Mouse (Mus musculus): Measurements from ENCODE around the gene Plac9a. TPM values are rescaled to one million over a fixed set of nuclear protein-coding genes. Genes with fewer than 3 reads are reported as not detected.
"Not testable (repeated sequence)": the region's sequence is repeated elsewhere in the genome, so short reads cannot be mapped to it uniquely, and the experiment has no call there.

Gene Plac9a
- polyA plus RNA-seq, 1 experiment from 2014 or later: 1.6 TPM

DNA sequence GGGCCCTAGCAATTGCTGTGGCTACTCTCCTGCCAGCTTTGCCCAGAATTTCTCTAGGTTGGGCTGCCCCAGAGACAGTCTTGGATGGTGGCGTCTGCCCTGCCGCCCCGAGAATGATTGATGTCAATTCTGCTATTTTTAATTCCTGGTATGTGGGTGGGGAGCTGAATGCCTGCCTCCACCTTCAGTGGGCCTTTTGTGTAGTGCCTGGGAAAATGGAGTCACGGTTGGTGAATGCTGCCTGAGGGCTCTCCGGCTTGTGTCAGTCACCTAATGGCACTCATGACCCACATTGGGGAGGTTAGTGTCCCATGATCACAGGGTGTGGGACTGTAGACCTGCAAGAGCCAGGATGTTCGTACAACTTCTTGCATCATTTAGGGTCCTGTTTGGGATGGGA is 49.6 kb downstream of the Plac9a start:
- Histone ChIP-seq H3K36me3 (ENCODE audit: insufficient read depth, low read length) (no peaks in the 10 kb centered on the region), H3K27me3 (ENCODE audit: insufficient read depth, low read length) (no peaks in the 10 kb centered on the region), H3K9me3 (replicated peaks; ENCODE audit: low read length) (no peaks in the 10 kb centered on the region), H3K4me2 (ENCODE audit: low read length) (no peak overlapping the region), H3K4me3 (replicated peaks; ENCODE audit: low read depth, low read length) (no peak overlapping the region), H3K4me1 (replicated peaks; ENCODE audit: insufficient read depth, low read length) (peaks cover 35% of the 10 kb centered on the region), H3K9ac (ENCODE audit: low read depth, low read length) (no peak overlapping the region), H3K27ac (no peak overlapping the region; the same call in 1 of the 2 replicates)
- 55% methylated on average over 6 of the region's 6 CpGs for WGBS
- ATAC-seq (replicated peaks; ENCODE audit: low FRiP score, low read depth) (0 out of 2 replicates have a peak, but pooled peaks have one; percentile 14), DNase-seq (ENCODE audit: low spot score) (no peak)
- no peak for TF ChIP-seq CTCF (IDR thresholded peaks at IDR 0.05; ENCODE audit: low read depth)

DNA sequence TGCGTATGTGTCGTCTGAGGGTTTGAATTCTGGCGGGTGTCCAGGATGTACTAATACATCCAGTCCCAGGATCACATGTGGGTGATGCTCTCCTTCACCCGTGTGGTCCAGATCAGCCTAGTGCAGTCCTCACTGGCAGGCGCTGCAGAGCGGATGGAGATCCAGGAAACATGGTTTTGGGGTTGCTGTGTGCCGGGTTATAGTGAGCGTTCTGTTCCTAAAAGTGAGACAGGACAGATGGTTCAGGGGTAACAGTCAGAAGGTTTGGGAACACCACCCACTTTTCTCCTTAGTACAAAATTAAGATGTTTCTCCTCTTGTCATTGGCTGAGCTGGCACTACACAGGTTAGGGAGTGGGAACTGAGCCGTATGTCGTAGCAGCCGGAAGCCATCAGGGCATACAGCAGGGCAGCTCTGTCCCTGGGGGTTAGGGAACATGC is 50.8 kb downstream of the Plac9a start:
- Histone ChIP-seq H3K4me1 (replicated peaks; ENCODE audit: insufficient read depth, low read length) (peaks cover 43% of the 10 kb centered on the region), H3K27me3 (ENCODE audit: insufficient read depth, low read length) (no peaks in the 10 kb centered on the region), H3K27ac (no peak overlapping the region), H3K36me3 (ENCODE audit: insufficient read depth, low read length) (no peaks in the 10 kb centered on the region), H3K9ac (ENCODE audit: low read depth, low read length) (no peak overlapping the region), H3K9me3 (replicated peaks; ENCODE audit: low read length) (no peaks in the 10 kb centered on the region), H3K4me2 (ENCODE audit: low read length) (no peak overlapping the region), H3K4me3 (replicated peaks; ENCODE audit: low read depth, low read length) (no peak overlapping the region)
- 73% methylated on average over 11 of the region's 11 CpGs for WGBS
- no peak for TF ChIP-seq CTCF (IDR thresholded peaks at IDR 0.05; ENCODE audit: low read depth)
- DNase-seq (ENCODE audit: low spot score): no peak
- ATAC-seq (replicated peaks; ENCODE audit: low FRiP score, low read depth): no peak

DNA sequence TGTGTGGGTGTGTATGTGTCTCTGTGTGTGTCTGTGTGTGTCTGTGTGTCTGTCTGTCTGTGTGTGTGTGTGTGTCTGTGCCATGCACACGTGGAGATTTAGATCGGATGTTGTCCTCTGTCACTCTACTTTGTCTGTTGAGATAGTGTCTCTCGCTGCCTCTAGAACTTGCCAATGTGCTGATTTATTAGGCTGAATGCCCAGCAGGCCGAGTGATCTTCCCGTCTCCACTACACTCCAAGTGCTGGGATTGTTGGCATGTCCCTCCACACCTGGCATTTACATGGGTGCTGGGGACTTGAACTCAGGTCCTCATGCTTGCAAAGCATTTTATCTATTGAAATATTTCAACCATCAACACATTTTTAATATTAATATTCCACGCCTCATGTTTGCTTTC is 51.7 kb downstream of the Plac9a start:
- Histone ChIP-seq H3K27ac (no peak overlapping the region), H3K27me3 (ENCODE audit: insufficient read depth, low read length) (no peaks in the 10 kb centered on the region), H3K4me3 (replicated peaks; ENCODE audit: low read depth, low read length) (no peak overlapping the region), H3K9ac (ENCODE audit: low read depth, low read length) (no peak overlapping the region), H3K4me1 (replicated peaks; ENCODE audit: insufficient read depth, low read length) (peaks cover 46% of the 10 kb centered on the region), H3K9me3 (replicated peaks; ENCODE audit: low read length) (no peaks in the 10 kb centered on the region), H3K36me3 (ENCODE audit: insufficient read depth, low read length) (no peaks in the 10 kb centered on the region), H3K4me2 (ENCODE audit: low read length) (no peak overlapping the region)
- no peak for ATAC-seq (replicated peaks; ENCODE audit: low FRiP score, low read depth)
- no peak for DNase-seq (ENCODE audit: low spot score)
- 59% methylated on average over 6 of the region's 6 CpGs for WGBS
- TF ChIP-seq CTCF (IDR thresholded peaks at IDR 0.05; ENCODE audit: low read depth): no peak

- Histone ChIP-seq H3K9ac (ENCODE audit: low read depth, low read length) (no peak overlapping the region), H3K9me3 (replicated peaks; ENCODE audit: low read length) (no peaks in the 10 kb centered on the region), H3K36me3 (ENCODE audit: insufficient read depth, low read length) (no peaks in the 10 kb centered on the region), H3K27ac (no peak overlapping the region), H3K27me3 (ENCODE audit: insufficient read depth, low read length) (no peaks in the 10 kb centered on the region), H3K4me3 (replicated peaks; ENCODE audit: low read depth, low read length) (no peak overlapping the region), H3K4me1 (replicated peaks; ENCODE audit: insufficient read depth, low read length) (peaks cover 44% of the 10 kb centered on the region), H3K4me2 (ENCODE audit: low read length) (no peak overlapping the region)
- TF ChIP-seq CTCF (IDR thresholded peaks at IDR 0.05; ENCODE audit: low read depth): no peak
- no peak for DNase-seq (ENCODE audit: low spot score)
- no peak for ATAC-seq (replicated peaks; ENCODE audit: low FRiP score, low read depth)
- WGBS: 97% methylated on average over 2 of the region's 2 CpGs
Observed at GRCm38 (mm10) chr14:25850433-25850832, 52.5 kb downstream of the Plac9a start.

DNA sequence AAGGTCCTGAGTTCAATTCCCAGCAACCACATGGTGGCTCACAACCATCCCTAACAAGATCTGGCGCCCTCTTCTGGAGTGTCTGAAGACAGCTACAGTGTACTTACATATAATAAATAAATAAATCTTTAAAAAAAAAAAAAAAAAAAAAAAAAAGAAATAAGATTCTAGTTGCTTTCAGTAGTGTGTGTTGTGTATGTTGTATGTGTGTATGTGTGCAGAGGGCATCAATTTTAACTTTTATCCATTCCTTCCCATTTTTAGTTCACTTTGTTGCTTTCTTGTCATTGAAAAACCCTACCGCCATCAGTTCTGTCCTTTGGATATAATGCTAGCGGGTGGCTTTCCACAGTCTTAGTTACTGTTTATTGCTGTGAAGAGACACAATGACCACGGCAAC is 54.2 kb downstream of the Plac9a start:
- not testable (repeated sequence) for H3K36me3 ChIP-seq (ENCODE audit: insufficient read depth, low read length); H3K27ac ChIP-seq; H3K4me3 ChIP-seq (replicated peaks; ENCODE audit: low read depth, low read length); H3K9me3 ChIP-seq (replicated peaks; ENCODE audit: low read length); H3K4me2 ChIP-seq (ENCODE audit: low read length); DNase-seq (ENCODE audit: low spot score); H3K9ac ChIP-seq (ENCODE audit: low read depth, low read length); H3K27me3 ChIP-seq (ENCODE audit: insufficient read depth, low read length); ATAC-seq (replicated peaks; ENCODE audit: low FRiP score, low read depth)
- peaks cover 38% of the 10 kb centered on the region for H3K4me1 ChIP-seq (replicated peaks; ENCODE audit: insufficient read depth, low read length)
- 0 out of 2 replicates have a peak, but pooled peaks have one; percentile 12 for TF ChIP-seq CTCF (IDR thresholded peaks at IDR 0.05; ENCODE audit: low read depth)
- 88% methylated on average over 3 of the region's 4 CpGs for WGBS

- ATAC-seq (replicated peaks; ENCODE audit: low FRiP score, low read depth): peak; percentile 76
Observed at GRCm38 (mm10) chr14:25848237-25848636, 54.7 kb downstream of the Plac9a start.

DNA sequence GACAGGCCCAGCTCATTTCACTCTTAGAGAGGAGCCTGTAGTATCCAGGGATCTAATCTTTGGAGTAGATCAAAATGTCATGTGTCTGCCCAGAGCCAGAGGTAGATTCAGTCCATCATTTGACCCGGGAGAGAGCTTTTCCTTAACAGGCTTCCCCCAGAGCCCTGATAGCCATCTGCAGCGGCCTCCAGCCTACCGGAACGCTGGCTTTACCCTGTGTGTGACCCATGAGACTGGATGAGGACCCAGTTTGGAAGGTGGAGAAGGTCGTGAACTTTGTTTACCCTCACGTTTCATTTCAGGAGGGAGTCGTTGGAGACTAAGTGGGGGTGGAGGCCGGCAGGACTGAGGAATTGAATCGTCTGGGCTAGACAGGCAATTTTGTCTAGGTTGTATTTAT is 55.2 kb downstream of the Plac9a start:
- Histone ChIP-seq H3K9ac (ENCODE audit: low read depth, low read length) (no peak overlapping the region), H3K4me3 (replicated peaks; ENCODE audit: low read depth, low read length) (no peak overlapping the region), H3K36me3 (ENCODE audit: insufficient read depth, low read length) (no peaks in the 10 kb centered on the region), H3K27me3 (ENCODE audit: insufficient read depth, low read length) (no peaks in the 10 kb centered on the region), H3K27ac (peak overlapping the region; percentile 81), H3K9me3 (replicated peaks; ENCODE audit: low read length) (no peaks in the 10 kb centered on the region), H3K4me1 (replicated peaks; ENCODE audit: insufficient read depth, low read length) (peaks cover 32% of the 10 kb centered on the region), H3K4me2 (ENCODE audit: low read length) (peak overlapping the region; percentile 6; the same call in 1 of the 2 replicates)
- peak; percentile 59 for ATAC-seq (replicated peaks; ENCODE audit: low FRiP score, low read depth)
- no peak for TF ChIP-seq CTCF (IDR thresholded peaks at IDR 0.05; ENCODE audit: low read depth)
- peak; percentile 38 for DNase-seq (ENCODE audit: low spot score)
- WGBS: 6% methylated on average over 9 of the region's 9 CpGs

More at GRCm38 (mm10) chr14:25848237-25848636, 54.7 kb downstream of the Plac9a start:
- Histone ChIP-seq H3K27ac (peak overlapping the region; percentile 81), H3K4me3 (replicated peaks; ENCODE audit: low read depth, low read length) (no peak overlapping the region), H3K4me2 (ENCODE audit: low read length) (peak overlapping the region; percentile 6; the same call in 1 of the 2 replicates), H3K9ac (ENCODE audit: low read depth, low read length) (no peak overlapping the region), H3K36me3 (ENCODE audit: insufficient read depth, low read length) (no peaks in the 10 kb centered on the region), H3K9me3 (replicated peaks; ENCODE audit: low read length) (no peaks in the 10 kb centered on the region), H3K4me1 (replicated peaks; ENCODE audit: insufficient read depth, low read length) (peaks cover 34% of the 10 kb centered on the region), H3K27me3 (ENCODE audit: insufficient read depth, low read length) (no peaks in the 10 kb centered on the region)
- no peak for TF ChIP-seq CTCF (IDR thresholded peaks at IDR 0.05; ENCODE audit: low read depth)
- 26% methylated on average over 6 of the region's 6 CpGs for WGBS
- DNase-seq (ENCODE audit: low spot score): peak; percentile 94
